Mouse (Mus musculus): ENCODE results near the gene Gm10277.

GRCm38 (mm10) chr11:77783747-77784646, 3.5 kb downstream of the Gm10277 start:
- TF ChIP-seq POLR2A (IDR thresholded peaks at IDR 0.05; ENCODE audit: extremely low read depth, insufficient read depth, low read length) (no peak), CTCF (IDR thresholded peaks at IDR 0.05; ENCODE audit: low read depth, low read length) (peak; percentile 55)
